Mouse (Mus musculus) MEL (cell line): ENCODE data around the gene Ppp1r27. TPM values are rescaled to one million over a fixed set of nuclear protein-coding genes. Genes with fewer than 3 reads are reported as not detected.
A peak's percentile ranks its signal among the peaks of the same experiment; 100 is the strongest.

Source experiments
- DNase-seq: peaks from one replicate; pipeline ENCODE4 v3.0.0; 2011; ENCODE audit warnings: low read depth, low spot score
- H3K27ac ChIP-seq: 2 replicates; pipeline ENCODE4 v1.5.1; 2012; ENCODE audit warnings: low read depth, mild to moderate bottlenecking, control low read depth, low read length, moderate library complexity; ENCODE audit not compliant: control insufficient read depth
- H3K27me3 ChIP-seq, 2 experiments: fragments of 150-350 bp in 1 of 2; sonication (generic) in 1 of 2; 2 replicates each; pipeline ENCODE4 v1.6.1; 2012; ENCODE audit warnings: low read length in 2 of 2, mild to moderate bottlenecking in 2 of 2, improper control_type of control experiment in 1 of 2, moderate library complexity in 1 of 2; ENCODE audit not compliant: insufficient read depth in 2 of 2, control insufficient read depth in 1 of 2
- H3K36me3 ChIP-seq, 2 experiments: 2 replicates each; pipeline ENCODE4 v1.6.1; 2012 to 2014; ENCODE audit warnings: low read length in 2 of 2, improper control_type of control experiment in 1 of 2, inconsistent platforms in 1 of 2, mild to moderate bottlenecking in 1 of 2; ENCODE audit not compliant: insufficient read depth in 2 of 2, control insufficient read depth in 1 of 2
- H3K4me1 ChIP-seq, 2 experiments: fragments of 150-350 bp in 1 of 2; sonication (generic) in 1 of 2; 2 replicates each; pipeline ENCODE4 v1.6.1; 2012; ENCODE audit warnings: low read length in 2 of 2, improper control_type of control experiment in 1 of 2, mild to moderate bottlenecking in 1 of 2; ENCODE audit not compliant: insufficient read depth in 2 of 2, control insufficient read depth in 1 of 2
- H3K4me3 ChIP-seq, 2 experiments: fragments of 150-350 bp in 1 of 2; sonication (generic) in 1 of 2; 2 replicates each; pipeline ENCODE4 v1.5.1; 2012; ENCODE audit warnings: low read depth in 2 of 2, low read length in 2 of 2, mild to moderate bottlenecking in 2 of 2, moderate library complexity in 2 of 2, control low read depth in 1 of 2, improper control_type of control experiment in 1 of 2; ENCODE audit not compliant: control insufficient read depth in 1 of 2, insufficient read depth in 1 of 2
- H3K79me2 ChIP-seq: 2 replicates; pipeline ENCODE4 v1.6.1; 2012; ENCODE audit warnings: mild to moderate bottlenecking, low read length, moderate library complexity; ENCODE audit not compliant: control insufficient read depth, poor library complexity, insufficient read depth
- H3K9ac ChIP-seq: 2 replicates; pipeline ENCODE4 v1.6.1; 2012; ENCODE audit warnings: low read depth, mild to moderate bottlenecking, control low read depth, low read length, moderate library complexity; ENCODE audit not compliant: control insufficient read depth, poor library complexity, severe bottlenecking
- H3K9me3 ChIP-seq: fragments of 150-350 bp; sonication (generic); replicated peaks from 2 replicates; pipeline ENCODE4 v1.6.1; 2012; ENCODE audit warnings: mild to moderate bottlenecking, low read length, improper control_type of control experiment, moderate library complexity; ENCODE audit not compliant: insufficient read depth
- CTCF ChIP-seq, 3 experiments: IDR thresholded peaks in 2 of 3; conservative IDR thresholded peaks in 1 of 3; 2 replicates each; pipeline ENCODE4 v1.5.1; 2011 to 2012; ENCODE audit warnings: low read length in 3 of 3, low read depth in 2 of 3, mild to moderate bottlenecking in 2 of 3, improper control_type of control experiment in 1 of 3, inconsistent platforms in 1 of 3, mixed read lengths in 1 of 3, moderate library complexity in 1 of 3; ENCODE audit not compliant: control insufficient read depth in 1 of 3, insufficient read depth in 1 of 3, poor library complexity in 1 of 3, severe bottlenecking in 1 of 3
- ELF1 ChIP-seq: IDR thresholded peaks from 2 replicates; pipeline ENCODE4 v1.6.1; 2014; ENCODE audit warnings: low read depth, mild to moderate bottlenecking, inconsistent platforms, low read length, improper control_type of control experiment, moderate library complexity
- EP300 ChIP-seq, 2 experiments: IDR thresholded peaks; 2 replicates each; pipeline ENCODE4 v1.6.1; 2011; ENCODE audit warnings: improper control_type of control experiment in 2 of 2, low read length in 2 of 2, low read depth in 1 of 2, mild to moderate bottlenecking in 1 of 2
- ETS1 ChIP-seq: IDR thresholded peaks from 2 replicates; pipeline ENCODE4 v1.6.1; 2012; ENCODE audit warnings: low read depth, mild to moderate bottlenecking, inconsistent platforms, low read length, improper control_type of control experiment, moderate library complexity
- GABPA ChIP-seq: IDR thresholded peaks from 2 replicates; pipeline ENCODE4 v1.6.1; 2012; ENCODE audit warnings: low read depth, mild to moderate bottlenecking, inconsistent platforms, low read length, improper control_type of control experiment, moderate library complexity
- GATA1 ChIP-seq: IDR thresholded peaks from 2 replicates; pipeline ENCODE4 v1.6.1; 2011; ENCODE audit warnings: low read depth, low read length, improper control_type of control experiment
- MAFK ChIP-seq: IDR thresholded peaks from 2 replicates; pipeline ENCODE4 v1.6.1; 2011; ENCODE audit warnings: low read depth, mild to moderate bottlenecking, low read length, improper control_type of control experiment, borderline replicate concordance
- MAX ChIP-seq: IDR thresholded peaks from 2 replicates; pipeline ENCODE4 v1.6.1; 2011; ENCODE audit warnings: low read length, improper control_type of control experiment
- MAZ ChIP-seq: IDR thresholded peaks from 2 replicates; pipeline ENCODE4 v1.6.1; 2012; ENCODE audit warnings: low read depth, mild to moderate bottlenecking, inconsistent platforms, low read length, improper control_type of control experiment
- MYB ChIP-seq: IDR thresholded peaks from 2 replicates; pipeline ENCODE4 v1.6.1; 2011; ENCODE audit warnings: mild to moderate bottlenecking, low read depth, low read length, improper control_type of control experiment
- MYC ChIP-seq: IDR thresholded peaks from 2 replicates; pipeline ENCODE4 v1.6.1; 2011; ENCODE audit warnings: low read depth, mild to moderate bottlenecking, low read length, improper control_type of control experiment, moderate library complexity
- NELFE ChIP-seq: IDR thresholded peaks from 2 replicates; pipeline ENCODE4 v1.6.1; 2011; ENCODE audit warnings: low read depth, low read length, improper control_type of control experiment
- NRF1 ChIP-seq: IDR thresholded peaks from 2 replicates; pipeline ENCODE4 v1.6.1; 2014; ENCODE audit warnings: low read depth, mild to moderate bottlenecking, inconsistent platforms, low read length, improper control_type of control experiment, moderate library complexity; ENCODE audit not compliant: poor library complexity, insufficient read depth, severe bottlenecking
- RAD21 ChIP-seq: IDR thresholded peaks from 2 replicates; pipeline ENCODE4 v1.6.1; 2011; ENCODE audit warnings: mild to moderate bottlenecking, low read depth, low read length, improper control_type of control experiment
- SIN3A ChIP-seq: IDR thresholded peaks from 2 replicates; pipeline ENCODE4 v1.6.1; 2012; ENCODE audit warnings: low read length, improper control_type of control experiment, inconsistent platforms
- SMC3 ChIP-seq: IDR thresholded peaks from 2 replicates; pipeline ENCODE4 v1.6.1; 2011; ENCODE audit warnings: low read depth, low read length, improper control_type of control experiment
- TCF12 ChIP-seq: IDR thresholded peaks from 2 replicates; pipeline ENCODE4 v1.6.1; 2014; ENCODE audit warnings: low read depth, mild to moderate bottlenecking, inconsistent platforms, low read length, improper control_type of control experiment, moderate library complexity
- UBTF ChIP-seq: IDR thresholded peaks from 2 replicates; pipeline ENCODE4 v1.6.1; 2012; ENCODE audit warnings: low read depth, mild to moderate bottlenecking, inconsistent platforms, low read length, improper control_type of control experiment, moderate library complexity, borderline replicate concordance; ENCODE audit not compliant: insufficient read depth
- USF2 ChIP-seq, 2 experiments: IDR thresholded peaks; 2 replicates each; pipeline ENCODE4 v1.6.1; 2011 to 2012; ENCODE audit warnings: improper control_type of control experiment in 2 of 2, low read length in 2 of 2, borderline replicate concordance in 1 of 2, inconsistent platforms in 1 of 2, low read depth in 1 of 2, mild to moderate bottlenecking in 1 of 2; ENCODE audit not compliant: insufficient read depth in 1 of 2
- ZC3H11A ChIP-seq: IDR thresholded peaks from 2 replicates; pipeline ENCODE4 v1.6.1; 2012; ENCODE audit warnings: low read depth, mild to moderate bottlenecking, inconsistent platforms, low read length, improper control_type of control experiment
- polyA plus RNA-seq, 2 experiments: library from polyadenylated mRNA; stranded (reverse) in 1 of 2; unstranded in 1 of 2; fragments of >175 nt in 1 of 2; fragments of >200 nt in 1 of 2; gene quantifications; 2 replicates each; pipeline versions ENCODE4 v1.2.1 to v1.2.4; 2012; ENCODE audit warnings: low replicate concordance in 2 of 2, low read depth in 1 of 2; ENCODE audit not compliant: insufficient read length in 2 of 2, insufficient read depth in 1 of 2, missing spikeins in 1 of 2
- total RNA-seq: library from RNA; depleted of rRNA; stranded (reverse); fragments of 300-350 nt; gene quantifications from 2 replicates; pipeline ENCODE4 v1.2.3, GENCODE M21; 2012

Ppp1r27 gene
- total and polyA plus RNA-seq, 3 experiments, result not detected

DNA sequence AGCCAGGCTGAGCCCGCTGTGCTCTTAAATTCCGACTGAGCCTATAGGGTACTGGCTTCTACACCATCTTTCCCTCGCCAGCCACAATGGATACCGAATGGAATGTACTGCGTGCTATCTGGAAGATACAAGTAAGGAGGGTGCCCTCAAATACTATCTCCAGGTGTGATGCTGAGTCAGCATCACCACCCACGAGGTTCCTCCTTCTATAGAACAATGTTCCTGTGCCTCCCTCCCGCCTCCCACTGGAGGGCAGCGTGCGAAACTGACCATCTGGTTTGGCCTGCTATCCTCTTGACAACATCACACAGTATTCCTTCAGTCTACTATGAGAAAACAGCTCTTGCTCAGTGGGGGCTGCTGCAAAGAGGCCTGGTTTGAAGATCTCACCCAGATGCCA, 14.2 kb upstream of the Ppp1r27 start:
- no peaks in the 10 kb centered on the region for H3K4me1 ChIP-seq
- DNase-seq, result no peak
- H3K9me3 ChIP-seq, result no peaks in the 10 kb centered on the region
- TF ChIP-seq CTCF (IDR thresholded peaks at IDR 0.05 in 2 of 3, conservative IDR thresholded peaks at IDR 0.05 in 1 of 3; ENCODE audit: control insufficient read depth in 1 of 3, insufficient read depth in 1 of 3, low read depth in 2 of 3, low read length in 3 of 3, poor library complexity in 1 of 3, severe bottlenecking in 1 of 3), result peak in 2 of 3 experiments; percentile 13; a peak in 2 of 6 replicates
- TF ChIP-seq MAFK, result peak; percentile 91
- TF ChIP-seq USF2 (IDR thresholded peaks at IDR 0.05; ENCODE audit: borderline replicate concordance in 1 of 2, insufficient read depth in 1 of 2, low read depth in 1 of 2, low read length in 2 of 2), result no peak
- TF ChIP-seq, all 39 proteins: peak for 2
- H3K4me3 ChIP-seq, result no peak overlapping the region
- H3K36me3 ChIP-seq, result peaks cover 3 to 50% of the 10 kb centered on the region in 2 experiments; a peak in 3 of 4 replicates
- no peak overlapping the region for H3K9ac ChIP-seq
- peaks cover 10% of the 10 kb centered on the region; the same call in 1 of the 2 replicates for H3K79me2 ChIP-seq
- H3K27me3 ChIP-seq, result no peaks in the 10 kb centered on the region
- no peak overlapping the region for H3K27ac ChIP-seq

DNA sequence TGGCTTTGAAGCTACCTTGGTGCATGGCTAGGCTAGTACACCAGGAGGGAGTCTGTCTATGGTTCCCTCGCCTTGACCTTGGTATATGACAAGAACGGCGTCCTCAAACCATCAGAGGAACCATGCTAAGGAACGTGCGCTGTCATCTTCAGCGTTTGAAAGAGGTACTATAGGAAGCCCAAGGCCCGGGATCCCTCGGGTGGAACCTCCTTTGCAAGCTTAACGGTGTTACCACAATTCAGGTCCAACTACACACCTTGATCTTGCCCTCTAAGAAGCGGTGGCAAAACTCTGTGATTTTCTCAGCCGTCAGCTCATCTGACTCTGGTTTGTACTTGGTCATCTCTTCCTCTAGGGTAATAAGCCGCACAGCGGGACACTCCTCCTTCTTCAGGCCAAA, 12.0 kb upstream of the Ppp1r27 start:
- no peak overlapping the region for H3K4me3 ChIP-seq
- H3K36me3 ChIP-seq, result peaks cover 0 to 45% of the 10 kb centered on the region in 2 experiments; a peak in 3 of 4 replicates
- no peaks in the 10 kb centered on the region for H3K4me1 ChIP-seq
- no peaks in the 10 kb centered on the region for H3K27me3 ChIP-seq
- H3K27ac ChIP-seq, result no peak overlapping the region
- H3K79me2 ChIP-seq, result peaks cover 3% of the 10 kb centered on the region; the same call in 1 of the 2 replicates
- TF ChIP-seq MAZ (no peak), ZC3H11A (no peak), NELFE (no peak), TCF12 (no peak), MAX (no peak), GABPA (no peak), CTCF (IDR thresholded peaks at IDR 0.05 in 2 of 3, conservative IDR thresholded peaks at IDR 0.05 in 1 of 3; ENCODE audit: control insufficient read depth in 1 of 3, insufficient read depth in 1 of 3, low read depth in 2 of 3, low read length in 3 of 3, poor library complexity in 1 of 3, severe bottlenecking in 1 of 3) (no peak), ELF1 (no peak), EP300 (IDR thresholded peaks at IDR 0.05; ENCODE audit: low read depth in 1 of 2, low read length in 2 of 2) (no peak), MYC (no peak), ETS1 (no peak), GATA1 (no peak), SMC3 (no peak), SIN3A (no peak), MYB (no peak), NRF1 (no peak), RAD21 (no peak), UBTF (no peak)
- TF ChIP-seq, all 39 proteins: peak for 0
- no peak for DNase-seq
- Histone ChIP-seq H3K9ac (no peak overlapping the region), H3K9me3 (no peaks in the 10 kb centered on the region)
